Mouse (Mus musculus) induced T-regulatory cell, adult 2 months (primary cell): Measurements from ENCODE around the gene Caskin2.
"Not testable (repeated sequence)": the region's sequence is repeated elsewhere in the genome, so short reads cannot be mapped to it uniquely, and the experiment has no call there.

Experiments used
- DNase-seq: peaks from one replicate; pipeline ENCODE4 v3.0.0-alpha.2; 2012; ENCODE audit warnings: low read depth

The Caskin2 gene

DNA sequence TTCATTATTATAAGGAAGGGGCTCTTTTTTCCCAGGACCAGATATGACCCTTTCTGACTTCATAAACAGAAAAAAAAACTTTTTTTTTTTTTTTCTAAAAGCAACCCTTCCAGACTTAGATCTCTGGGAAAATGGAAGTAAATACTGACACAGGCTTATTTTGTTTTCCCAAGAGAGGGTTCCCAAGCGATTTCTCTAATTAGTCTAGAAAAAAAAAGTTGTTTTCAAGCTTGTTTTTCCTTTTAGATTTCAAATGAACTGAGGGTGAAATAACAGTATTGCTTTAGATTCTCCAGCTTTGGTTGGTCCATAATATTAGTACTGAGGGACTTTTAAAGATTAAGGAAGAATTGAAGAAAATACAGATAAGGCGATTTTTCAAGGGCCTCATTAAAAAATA lies 48.7 kb downstream of the Caskin2 start:
- DNase-seq, result no peak

DNA sequence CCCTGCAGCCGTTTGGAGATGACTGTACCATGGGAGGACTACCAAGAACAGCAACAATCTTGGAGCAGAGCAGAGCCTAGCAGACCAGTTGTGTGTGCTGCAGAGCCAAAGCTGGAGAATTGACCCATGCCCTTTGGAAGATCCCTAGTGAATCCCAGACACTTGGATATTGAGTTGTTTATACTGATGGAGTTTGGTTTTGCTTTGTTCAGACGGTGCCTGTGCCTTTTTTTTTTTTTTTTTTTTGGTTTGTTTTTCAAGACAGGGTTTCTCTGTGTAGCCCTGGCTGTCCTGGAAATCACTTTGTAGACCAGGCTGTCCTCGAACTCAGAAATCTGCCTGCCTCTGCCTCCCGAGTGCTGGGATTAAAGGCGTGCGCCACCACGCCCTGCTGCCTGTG lies 51.3 kb downstream of the Caskin2 start:
- DNase-seq, result not testable (repeated sequence)

DNA sequence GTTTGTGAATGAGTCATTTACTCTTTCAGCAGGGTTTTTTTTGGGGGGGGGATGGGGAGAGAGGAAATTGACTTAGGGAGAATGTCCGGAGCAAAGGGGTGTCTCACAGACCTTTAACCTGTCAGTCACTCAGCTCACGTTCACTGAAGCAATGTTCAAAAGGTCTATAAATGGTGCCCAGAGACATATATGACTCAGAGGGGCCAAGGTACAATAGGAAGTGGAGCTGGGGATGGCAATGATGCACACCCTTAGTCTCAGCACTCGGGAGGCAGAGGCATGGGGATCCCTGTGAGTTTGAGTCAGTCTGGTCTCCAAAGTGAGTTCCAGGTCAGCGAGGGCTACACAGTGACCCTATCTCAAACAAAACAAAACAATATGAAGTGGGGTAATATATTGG lies 60.0 kb downstream of the Caskin2 start:
- DNase-seq, result peak; percentile 45

DNA sequence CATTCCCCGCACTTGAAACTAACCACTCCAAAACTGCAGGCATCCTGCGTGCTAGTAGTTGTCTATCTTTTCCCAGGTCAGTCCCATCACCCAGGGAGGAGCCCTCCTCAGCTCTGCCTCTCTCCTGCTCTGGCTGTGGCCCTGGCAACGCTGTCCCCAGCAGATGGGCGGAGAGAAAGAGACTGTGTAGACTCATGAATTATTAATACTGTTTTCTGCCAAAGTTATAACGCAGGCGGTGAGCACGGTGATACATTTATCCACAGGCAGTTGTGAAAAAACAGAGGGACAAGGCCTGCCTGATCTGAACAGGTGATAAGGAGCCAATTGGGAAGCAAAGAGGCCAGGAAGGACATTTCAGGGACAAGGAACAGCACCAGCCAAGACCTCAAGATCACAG lies 60.8 kb downstream of the Caskin2 start:
- no peak for DNase-seq

- peak; percentile 49 for DNase-seq
Measured at GRCm38 (mm10) chr11:115751725-115752124, 61.7 kb downstream of the Caskin2 start.

- no peak for DNase-seq
Measured at GRCm38 (mm10) chr11:115749834-115750233, 63.6 kb downstream of the Caskin2 start.
